In genomic region chr2:60045995-60046394, GRCm38 (mm10) we compare ENCODE assay signal across 10 mouse cellular contexts.
A peak's percentile ranks its signal among the peaks of the same experiment; 100 is the strongest.
DNase-seq lines count a peak whose midpoint lies in the region; ATAC-seq and TF ChIP-seq lines count a peak whose summit lies in the region.
"Had no signal": no experiment of that assay in that cellular context is flagged by ENCODE, and none has a peak within 500 bp of the region (broad histone marks: within the 10 kb centered on the region; RNA-seq: fewer than 3 reads in every experiment).

No protein-coding gene starts in this region.

- no peak for TF ChIP-seq POLR2A in kidney, adult 2 months (IDR thresholded peaks at IDR 0.05; ENCODE audit: low read depth, low read length)
- no peak for TF ChIP-seq POLR2A in MEL (IDR thresholded peaks at IDR 0.05; ENCODE audit: control insufficient read depth in 1 of 2, insufficient read depth in 1 of 2, low read depth in 1 of 2, low read length in 2 of 2, poor library complexity in 1 of 2)

- H3K27me3 ChIP-seq in kidney, adult 2 months (replicated peaks; ENCODE audit: control insufficient read depth, insufficient read depth, low read length), result no peaks in the 10 kb centered on the region
- no peaks in the 10 kb centered on the region for H3K27me3 ChIP-seq in MEL (ENCODE audit: control insufficient read depth in 1 of 2, insufficient read depth in 2 of 2, low read length in 2 of 2)
- H3K27me3 ChIP-seq in heart, embryonic 16.5 days (ENCODE audit: control insufficient read depth, insufficient read depth, low read length), result no peaks in the 10 kb centered on the region
- H3K27me3 ChIP-seq in megakaryocyte, embryonic 14.5 days (replicated peaks), result no peaks in the 10 kb centered on the region
- no peaks in the 10 kb centered on the region for H3K27me3 ChIP-seq in forebrain, postnatal 0 days (ENCODE audit: insufficient read depth, low read length)
- H3K27me3 ChIP-seq in hindbrain, embryonic 16.5 days (replicated peaks; ENCODE audit: control insufficient read depth, insufficient read depth, low read length), result no peaks in the 10 kb centered on the region

- H3K9me3 ChIP-seq in MEL (replicated peaks; ENCODE audit: insufficient read depth, low read length), result no peaks in the 10 kb centered on the region
- H3K9me3 ChIP-seq in heart, embryonic 16.5 days (replicated peaks; ENCODE audit: control insufficient read depth, low read length), result 0 out of 2 replicates have a peak, but pooled peaks cover 3% of the 10 kb centered on the region
- no peaks in the 10 kb centered on the region for H3K9me3 ChIP-seq in megakaryocyte, embryonic 14.5 days
- no peaks in the 10 kb centered on the region for H3K9me3 ChIP-seq in forebrain, postnatal 0 days (ENCODE audit: low read length)
- H3K9me3 ChIP-seq in hindbrain, embryonic 16.5 days (ENCODE audit: control insufficient read depth, low read length), result no peaks in the 10 kb centered on the region

- TF ChIP-seq EP300 in MEL (IDR thresholded peaks at IDR 0.05; ENCODE audit: low read depth in 1 of 2, low read length in 2 of 2), result peak; percentile 87 to 88

- WGBS in kidney, adult 2 months, result 31% methylated on average over 1 of the region's 1 CpGs
- 29% methylated on average over 1 of the region's 1 CpGs for WGBS in heart, embryonic 16.5 days
- WGBS in forebrain, postnatal 0 days, result 84% methylated on average over 1 of the region's 1 CpGs
- WGBS in hindbrain, embryonic 16.5 days, result 86% methylated on average over 1 of the region's 1 CpGs

- no peaks in the 10 kb centered on the region for H3K36me3 ChIP-seq in kidney, adult 2 months (ENCODE audit: control insufficient read depth, insufficient read depth, low read length)
- peaks cover 0 to 13% of the 10 kb centered on the region in 2 experiments; a peak in 1 of 4 replicates for H3K36me3 ChIP-seq in MEL (ENCODE audit: control insufficient read depth in 1 of 2, insufficient read depth in 2 of 2, low read length in 2 of 2)
- H3K36me3 ChIP-seq in heart, embryonic 16.5 days (ENCODE audit: control insufficient read depth, insufficient read depth), result 0 out of 2 replicates have a peak, but pooled peaks cover 3% of the 10 kb centered on the region
- H3K36me3 ChIP-seq in megakaryocyte, embryonic 14.5 days (replicated peaks; ENCODE audit: low read length), result peaks cover 9% of the 10 kb centered on the region
- no peaks in the 10 kb centered on the region for H3K36me3 ChIP-seq in forebrain, postnatal 0 days (ENCODE audit: insufficient read depth)
- no peaks in the 10 kb centered on the region for H3K36me3 ChIP-seq in hindbrain, embryonic 16.5 days (ENCODE audit: control insufficient read depth, insufficient read depth, low read length)

- H3K4me3 ChIP-seq in kidney, adult 2 months (ENCODE audit: insufficient read depth, low read depth, low read length), result no peak overlapping the region
- no peak overlapping the region for H3K4me3 ChIP-seq in MEL (ENCODE audit: control insufficient read depth in 1 of 2, insufficient read depth in 1 of 2, low read depth in 2 of 2, low read length in 2 of 2)
- no peak overlapping the region for H3K4me3 ChIP-seq in heart, embryonic 16.5 days (ENCODE audit: low read length)
- peak overlapping the region; percentile 25 for H3K4me3 ChIP-seq in megakaryocyte, embryonic 14.5 days (replicated peaks)
- no peak overlapping the region for H3K4me3 ChIP-seq in forebrain, postnatal 0 days (ENCODE audit: low read depth, low read length)
- no peak overlapping the region for H3K4me3 ChIP-seq in hindbrain, embryonic 16.5 days (ENCODE audit: low read length)
- H3K4me3 ChIP-seq: myocyte had no signal

- peak; percentile 42 for DNase-seq in kidney, adult 2 months
- DNase-seq in kidney, postnatal 14 days, result no peak
- peak; percentile 80 for DNase-seq in MEL (ENCODE audit: low read depth, low spot score)
- no peak for DNase-seq in forebrain, postnatal 0 days
- no peak for DNase-seq in left cerebral cortex, adult 18-20 months (ENCODE audit: low spot score in 2 of 2)
- DNase-seq: cerebellum, adult 11 months had no signal

- no peak overlapping the region for H3K27ac ChIP-seq in kidney, adult 2 months (ENCODE audit: insufficient read depth, low read depth, low read length)
- no peak overlapping the region for H3K27ac ChIP-seq in MEL (ENCODE audit: control insufficient read depth, low read depth, low read length)
- H3K27ac ChIP-seq in heart, embryonic 16.5 days (ENCODE audit: low read length), result peak overlapping the region; percentile 59
- no peak overlapping the region for H3K27ac ChIP-seq in forebrain, postnatal 0 days (ENCODE audit: low read depth, low read length)
- H3K27ac ChIP-seq in hindbrain, embryonic 16.5 days (ENCODE audit: low read depth, low read length), result no peak overlapping the region

- no peak overlapping the region for H3K4me2 ChIP-seq in heart, embryonic 16.5 days (ENCODE audit: low read depth, low read length)
- no peak overlapping the region for H3K4me2 ChIP-seq in forebrain, postnatal 0 days (ENCODE audit: low read depth)
- no peak overlapping the region for H3K4me2 ChIP-seq in hindbrain, embryonic 16.5 days (ENCODE audit: low read length)

- peaks cover 2% of the 10 kb centered on the region; the same call in 1 of the 2 replicates for H3K4me1 ChIP-seq in kidney, adult 2 months (ENCODE audit: control insufficient read depth, insufficient read depth, low read length)
- H3K4me1 ChIP-seq in MEL (ENCODE audit: control insufficient read depth in 1 of 2, insufficient read depth in 2 of 2, low read length in 2 of 2), result peaks cover 0 to 9% of the 10 kb centered on the region in 2 experiments
- H3K4me1 ChIP-seq in heart, embryonic 16.5 days (ENCODE audit: control insufficient read depth, insufficient read depth, low read length), result peaks cover 13% of the 10 kb centered on the region
- peaks cover 58% of the 10 kb centered on the region for H3K4me1 ChIP-seq in megakaryocyte, embryonic 14.5 days
- H3K4me1 ChIP-seq in forebrain, postnatal 0 days (ENCODE audit: insufficient read depth), result no peaks in the 10 kb centered on the region
- peaks cover 5% of the 10 kb centered on the region for H3K4me1 ChIP-seq in hindbrain, embryonic 16.5 days (ENCODE audit: control insufficient read depth, insufficient read depth, low read depth, low read length)

- ATAC-seq in heart, embryonic 16.5 days (replicated peaks; ENCODE audit: extremely low read depth, insufficient read depth, low FRiP score), result no peak
- ATAC-seq in forebrain, postnatal 0 days, result no peak
- ATAC-seq in hindbrain, embryonic 16.5 days, result no peak

- TF ChIP-seq RAD21 in MEL (IDR thresholded peaks at IDR 0.05; ENCODE audit: low read depth, low read length), result no peak

- no peaks in the 10 kb centered on the region for H3K79me2 ChIP-seq in MEL (ENCODE audit: control insufficient read depth, insufficient read depth, low read length, poor library complexity)

- TF ChIP-seq CTCF in kidney, adult 2 months (conservative IDR thresholded peaks at IDR 0.05; ENCODE audit: insufficient read depth, insufficient read length, low read depth, low read length), result no peak
- no peak for TF ChIP-seq CTCF in MEL (IDR thresholded peaks at IDR 0.05 in 2 of 3, conservative IDR thresholded peaks at IDR 0.05 in 1 of 3; ENCODE audit: control insufficient read depth in 1 of 3, insufficient read depth in 1 of 3, low read depth in 2 of 3, low read length in 3 of 3, poor library complexity in 1 of 3, severe bottlenecking in 1 of 3)
- TF ChIP-seq CTCF in forebrain, postnatal 0 days (IDR thresholded peaks at IDR 0.05; ENCODE audit: low read depth), result no peak

- no peak overlapping the region for H3K9ac ChIP-seq in MEL (ENCODE audit: control insufficient read depth, low read depth, low read length, poor library complexity, severe bottlenecking)
- H3K9ac ChIP-seq in heart, embryonic 16.5 days (ENCODE audit: low read length), result no peak overlapping the region
- H3K9ac ChIP-seq in forebrain, postnatal 0 days, result no peak overlapping the region
- no peak overlapping the region for H3K9ac ChIP-seq in hindbrain, embryonic 16.5 days (ENCODE audit: low read depth, low read length)

TF ChIP-seq in MEL, 35 proteins besides CTCF, POLR2A, EP300 and RAD21 (continues in another document):
- TF ChIP-seq KAT2A (conservative IDR thresholded peaks at IDR 0.05; ENCODE audit: low read depth, low read length), result 0 out of 2 replicates have a peak, but pooled peaks have one; percentile 27
- TF ChIP-seq NRF1 (IDR thresholded peaks at IDR 0.05; ENCODE audit: insufficient read depth, low read depth, low read length, poor library complexity, severe bottlenecking), result no peak
- TF ChIP-seq MYB (IDR thresholded peaks at IDR 0.05; ENCODE audit: low read depth, low read length), result 0 out of 2 replicates have a peak, but pooled peaks have one; percentile 42
- TF ChIP-seq MXI1 (IDR thresholded peaks at IDR 0.05; ENCODE audit: low read depth, low read length), result peak; percentile 74
- no peak for TF ChIP-seq ZKSCAN1 (IDR thresholded peaks at IDR 0.05; ENCODE audit: low read depth, low read length)
- no peak for TF ChIP-seq NELFE (IDR thresholded peaks at IDR 0.05; ENCODE audit: low read depth, low read length)
- peak; percentile 99 for TF ChIP-seq RCOR1 (IDR thresholded peaks at IDR 0.05; ENCODE audit: low read depth, low read length)
- TF ChIP-seq MYC (IDR thresholded peaks at IDR 0.05; ENCODE audit: low read depth, low read length), result peak; percentile 76
- peak; percentile 100 for TF ChIP-seq ETS1 (IDR thresholded peaks at IDR 0.05; ENCODE audit: low read depth, low read length)
- 0 out of 2 replicates have a peak, but pooled peaks have one; percentile 23 for TF ChIP-seq HCFC1 (IDR thresholded peaks at IDR 0.05; ENCODE audit: low read depth, low read length)
- TF ChIP-seq ZMIZ1 (IDR thresholded peaks at IDR 0.05; ENCODE audit: low read depth, low read length), result no peak
- 0 out of 2 replicates have a peak, but pooled peaks have one; percentile 11 for TF ChIP-seq TBP (IDR thresholded peaks at IDR 0.05; ENCODE audit: low read depth, low read length)
- no peak for TF ChIP-seq JUND (IDR thresholded peaks at IDR 0.05; ENCODE audit: low read depth, low read length)
- no peak for TF ChIP-seq UBTF (IDR thresholded peaks at IDR 0.05; ENCODE audit: borderline replicate concordance, insufficient read depth, low read depth, low read length)
- peak; percentile 77 for TF ChIP-seq MAX (IDR thresholded peaks at IDR 0.05; ENCODE audit: low read length)
- no peak for TF ChIP-seq CHD1 (IDR thresholded peaks at IDR 0.05; ENCODE audit: low read depth, low read length)
- TF ChIP-seq ELF1 (IDR thresholded peaks at IDR 0.05; ENCODE audit: low read depth, low read length), result peak; percentile 43; the same call in 1 of the 2 replicates
- peak; percentile 65; the same call in 1 of the 2 replicates for TF ChIP-seq MAFK (IDR thresholded peaks at IDR 0.05; ENCODE audit: borderline replicate concordance, low read depth, low read length)
- no peak for TF ChIP-seq MEF2A (IDR thresholded peaks at IDR 0.05; ENCODE audit: extremely low read depth, insufficient replicate concordance, low read depth, low read length, poor library complexity, severe bottlenecking)
- TF ChIP-seq SMC3 (IDR thresholded peaks at IDR 0.05; ENCODE audit: low read depth, low read length), result peak; percentile 27; the same call in 1 of the 2 replicates
- no peak for TF ChIP-seq MAZ (IDR thresholded peaks at IDR 0.05; ENCODE audit: low read depth, low read length)
- TF ChIP-seq TAL1 (IDR thresholded peaks at IDR 0.05; ENCODE audit: low read length), result peak; percentile 69

Comparison
In these comparisons a context has a peak if more than half of its experiments do, and no peak if none do; other contexts are left out.
1. DNase-seq: peak in kidney, adult 2 months (single experiment) and MEL (single experiment); none in kidney, postnatal 14 days (single experiment), forebrain, postnatal 0 days (single experiment) and left cerebral cortex, adult 18-20 months (0 of 2).